Mouse (Mus musculus): Measurements from ENCODE around the gene Gm20604. TPM values are rescaled to one million over a fixed set of nuclear protein-coding genes. Genes with fewer than 3 reads are reported as not detected.

The Gm20604 gene
- polyA plus RNA-seq, 1 experiment from 2014 or later: 32.6 TPM

- no peaks in the 10 kb centered on the region for H3K9me3 ChIP-seq
- 0 out of 2 replicates have a peak, but pooled peaks have one; percentile 11 for ATAC-seq (ENCODE audit: low FRiP score, low read depth)
- 6% methylated on average over 17 of the region's 17 CpGs for WGBS
- H3K4me1 ChIP-seq: peaks cover 51% of the 10 kb centered on the region
- H3K4me2 ChIP-seq (replicated peaks): peak overlapping the region; percentile 94
- H3K9ac ChIP-seq (replicated peaks): peak overlapping the region; percentile 79
- peaks cover 16% of the 10 kb centered on the region for H3K27me3 ChIP-seq
- H3K27ac ChIP-seq (replicated peaks): peak overlapping the region; percentile 69; the same call in 1 of the 2 replicates
- no peaks in the 10 kb centered on the region for H3K36me3 ChIP-seq
- peak overlapping the region; percentile 85 for H3K4me3 ChIP-seq
Measured at GRCm38 (mm10) chr12:102703921-102704408, 54.5 kb downstream of the Gm20604 start.

- H3K36me3 ChIP-seq: no peaks in the 10 kb centered on the region
- peak overlapping the region; percentile 85 for H3K4me3 ChIP-seq
- no peak for ATAC-seq (ENCODE audit: low FRiP score, low read depth)
- H3K9me3 ChIP-seq: no peaks in the 10 kb centered on the region
- H3K27ac ChIP-seq (replicated peaks): 0 out of 2 replicates have a peak overlapping the region, but pooled peaks have one; percentile 20
- peak overlapping the region; percentile 79; the same call in 1 of the 2 replicates for H3K9ac ChIP-seq (replicated peaks)
- WGBS: 29% methylated on average over 6 of the region's 6 CpGs
- peaks cover 56% of the 10 kb centered on the region for H3K4me1 ChIP-seq
- H3K4me2 ChIP-seq (replicated peaks): peak overlapping the region; percentile 94
- H3K27me3 ChIP-seq: peaks cover 16% of the 10 kb centered on the region
Measured at GRCm38 (mm10) chr12:102703441-102703840, 55.0 kb downstream of the Gm20604 start.

- Histone ChIP-seq H3K9ac (replicated peaks) (no peak overlapping the region), H3K27me3 (peaks cover 16% of the 10 kb centered on the region), H3K36me3 (no peaks in the 10 kb centered on the region), H3K9me3 (no peaks in the 10 kb centered on the region), H3K4me2 (replicated peaks) (peak overlapping the region; percentile 94), H3K4me1 (peaks cover 60% of the 10 kb centered on the region), H3K4me3 (peak overlapping the region; percentile 85), H3K27ac (replicated peaks) (0 out of 2 replicates have a peak overlapping the region, but pooled peaks have one; percentile 20)
- 1% methylated on average over 4 of the region's 4 CpGs for WGBS
- ATAC-seq (ENCODE audit: low FRiP score, low read depth): no peak
Measured at GRCm38 (mm10) chr12:102703111-102703412, 55.4 kb downstream of the Gm20604 start.

- Histone ChIP-seq H3K4me1 (peaks cover 65% of the 10 kb centered on the region), H3K9ac (replicated peaks) (0 out of 2 replicates have a peak overlapping the region, but pooled peaks have one; percentile 16), H3K27me3 (peaks cover 13% of the 10 kb centered on the region), H3K9me3 (no peaks in the 10 kb centered on the region), H3K36me3 (no peaks in the 10 kb centered on the region), H3K4me3 (peak overlapping the region; percentile 85), H3K4me2 (replicated peaks) (peak overlapping the region; percentile 94), H3K27ac (replicated peaks) (0 out of 2 replicates have a peak overlapping the region, but pooled peaks have one; percentile 40)
- no peak for ATAC-seq (ENCODE audit: low FRiP score, low read depth)
- WGBS: 5% methylated on average over 15 of the region's 15 CpGs
Measured at GRCm38 (mm10) chr12:102702356-102703110, 55.9 kb downstream of the Gm20604 start.

- Histone ChIP-seq H3K27me3 (peaks cover 6% of the 10 kb centered on the region; the same call in 1 of the 2 replicates), H3K36me3 (no peaks in the 10 kb centered on the region), H3K4me3 (no peak overlapping the region), H3K9me3 (no peaks in the 10 kb centered on the region), H3K9ac (replicated peaks) (no peak overlapping the region), H3K4me2 (replicated peaks) (no peak overlapping the region), H3K27ac (replicated peaks) (no peak overlapping the region), H3K4me1 (peaks cover 73% of the 10 kb centered on the region)
- no peak for ATAC-seq (ENCODE audit: low FRiP score, low read depth)
- WGBS: 87% methylated on average over 5 of the region's 5 CpGs
Measured at GRCm38 (mm10) chr12:102701691-102702207, 56.7 kb downstream of the Gm20604 start.

DNA sequence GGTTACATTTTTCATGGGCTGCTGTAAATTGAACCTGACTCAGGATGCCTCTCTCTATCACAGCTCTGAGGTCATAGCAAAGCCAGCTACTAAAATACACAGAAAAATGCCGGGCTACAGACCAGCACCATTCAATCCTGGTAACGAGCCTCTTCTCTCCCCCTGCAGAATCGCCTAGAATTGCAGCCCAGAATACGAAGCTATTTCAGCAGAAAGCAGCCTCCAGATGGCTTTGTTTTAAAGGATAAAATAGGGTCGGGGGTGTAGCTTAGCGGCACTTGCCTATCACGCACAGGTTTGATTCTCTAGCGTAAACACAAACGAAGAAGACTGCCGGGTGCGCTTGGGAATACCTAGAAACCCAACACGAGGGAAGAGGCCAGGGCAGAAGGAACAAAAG is 58.0 kb downstream of the Gm20604 start:
- WGBS: 76% methylated on average over 12 of the region's 12 CpGs
- no peak overlapping the region for H3K4me3 ChIP-seq
- H3K27me3 ChIP-seq: no peaks in the 10 kb centered on the region
- no peaks in the 10 kb centered on the region for H3K9me3 ChIP-seq
- no peak for ATAC-seq (ENCODE audit: low FRiP score, low read depth)
- no peak overlapping the region for H3K27ac ChIP-seq (replicated peaks)
- peaks cover 74% of the 10 kb centered on the region for H3K4me1 ChIP-seq
- H3K36me3 ChIP-seq: no peaks in the 10 kb centered on the region
- H3K4me2 ChIP-seq (replicated peaks): no peak overlapping the region
- H3K9ac ChIP-seq (replicated peaks): no peak overlapping the region

- Histone ChIP-seq H3K9ac (replicated peaks) (peak overlapping the region; percentile 37; the same call in 1 of the 2 replicates), H3K36me3 (no peaks in the 10 kb centered on the region), H3K4me2 (replicated peaks) (no peak overlapping the region), H3K9me3 (no peaks in the 10 kb centered on the region), H3K4me1 (peaks cover 70% of the 10 kb centered on the region), H3K4me3 (no peak overlapping the region), H3K27me3 (no peaks in the 10 kb centered on the region), H3K27ac (replicated peaks) (peak overlapping the region; percentile 71)
- 24% methylated on average over 1 of the region's 1 CpGs for WGBS
- no peak for ATAC-seq (ENCODE audit: low FRiP score, low read depth)
Measured at GRCm38 (mm10) chr12:102699156-102699555, 59.3 kb downstream of the Gm20604 start.

- Histone ChIP-seq H3K4me3 (no peak overlapping the region), H3K9me3 (no peaks in the 10 kb centered on the region), H3K4me2 (replicated peaks) (0 out of 2 replicates have a peak overlapping the region, but pooled peaks have one; percentile 4), H3K27ac (replicated peaks) (peak overlapping the region; percentile 71), H3K36me3 (no peaks in the 10 kb centered on the region), H3K9ac (replicated peaks) (no peak overlapping the region; the same call in 1 of the 2 replicates), H3K27me3 (no peaks in the 10 kb centered on the region), H3K4me1 (peaks cover 61% of the 10 kb centered on the region)
- peak; percentile 76 for ATAC-seq (ENCODE audit: low FRiP score, low read depth)
- WGBS: 25% methylated on average over 1 of the region's 1 CpGs
Measured at GRCm38 (mm10) chr12:102698089-102698684, 60.3 kb downstream of the Gm20604 start.

DNA sequence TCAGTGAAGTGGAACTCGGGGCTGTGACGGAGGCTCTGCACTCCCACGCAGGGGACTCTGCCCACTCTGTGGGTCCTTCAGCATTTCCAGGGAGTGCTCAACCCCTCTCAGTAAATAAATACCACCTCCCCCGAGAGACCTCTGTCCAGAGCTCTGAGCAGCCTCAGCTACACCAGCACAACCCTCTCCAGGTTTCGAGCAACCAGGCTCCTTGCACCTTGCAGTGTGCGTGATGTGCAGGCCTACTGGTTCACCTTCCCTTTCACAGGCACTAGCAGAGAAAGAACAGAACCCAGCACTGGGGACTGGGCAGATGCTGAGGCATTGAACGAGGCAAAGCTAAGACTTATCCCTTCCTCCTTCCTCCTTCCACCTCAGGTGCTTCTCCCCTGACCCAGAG is 61.1 kb downstream of the Gm20604 start:
- 77% methylated on average over 7 of the region's 7 CpGs for WGBS
- no peak overlapping the region for H3K4me3 ChIP-seq
- H3K4me2 ChIP-seq (replicated peaks): no peak overlapping the region
- no peaks in the 10 kb centered on the region for H3K9me3 ChIP-seq
- no peaks in the 10 kb centered on the region for H3K27me3 ChIP-seq
- H3K4me1 ChIP-seq: peaks cover 53% of the 10 kb centered on the region
- H3K27ac ChIP-seq (replicated peaks): 0 out of 2 replicates have a peak overlapping the region, but pooled peaks have one; percentile 25
- no peak overlapping the region for H3K9ac ChIP-seq (replicated peaks)
- no peak for ATAC-seq (ENCODE audit: low FRiP score, low read depth)
- no peaks in the 10 kb centered on the region for H3K36me3 ChIP-seq

DNA sequence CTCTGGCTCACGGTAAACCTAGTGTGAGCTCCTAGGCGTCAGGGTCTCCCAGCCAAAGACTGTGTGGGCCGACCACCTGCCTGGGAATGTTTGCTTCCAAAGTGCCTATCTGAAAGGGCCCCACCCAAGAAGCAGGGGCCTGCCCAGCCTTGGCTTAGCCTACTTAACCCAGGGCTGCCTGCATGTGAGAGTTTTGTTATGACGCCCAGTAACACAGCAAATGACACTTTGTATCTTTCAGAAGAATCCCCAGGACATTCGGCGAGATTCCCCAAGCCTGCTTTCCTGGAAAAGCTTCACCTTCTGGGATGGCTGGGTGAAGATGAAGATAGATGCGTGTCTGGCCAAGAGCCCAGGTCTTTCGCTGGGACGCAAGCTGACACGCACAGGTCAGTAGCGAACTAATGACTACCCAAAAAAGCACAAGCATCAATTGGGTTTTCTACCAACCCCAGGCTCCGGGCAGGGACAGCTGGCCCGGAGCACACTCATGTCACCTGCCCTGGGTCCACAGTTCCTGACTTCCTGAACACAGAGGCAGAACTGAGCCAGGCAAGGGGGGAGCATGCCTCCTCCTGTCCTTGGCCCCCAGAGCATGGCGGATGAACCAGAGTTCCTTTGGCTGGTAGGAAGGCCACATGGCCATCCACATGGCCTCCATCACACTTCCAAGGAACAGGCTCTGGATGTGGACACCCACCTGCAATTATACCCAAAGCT is 61.7 kb downstream of the Gm20604 start:
- no peak overlapping the region for H3K4me3 ChIP-seq
- no peak overlapping the region for H3K4me2 ChIP-seq (replicated peaks)
- peaks cover 47% of the 10 kb centered on the region for H3K4me1 ChIP-seq
- H3K9ac ChIP-seq (replicated peaks): no peak overlapping the region
- H3K9me3 ChIP-seq: no peaks in the 10 kb centered on the region
- no peak for ATAC-seq (ENCODE audit: low FRiP score, low read depth)
- WGBS: 89% methylated on average over 14 of the region's 14 CpGs
- H3K27ac ChIP-seq (replicated peaks): no peak overlapping the region
- no peaks in the 10 kb centered on the region for H3K27me3 ChIP-seq
- H3K36me3 ChIP-seq: no peaks in the 10 kb centered on the region

DNA sequence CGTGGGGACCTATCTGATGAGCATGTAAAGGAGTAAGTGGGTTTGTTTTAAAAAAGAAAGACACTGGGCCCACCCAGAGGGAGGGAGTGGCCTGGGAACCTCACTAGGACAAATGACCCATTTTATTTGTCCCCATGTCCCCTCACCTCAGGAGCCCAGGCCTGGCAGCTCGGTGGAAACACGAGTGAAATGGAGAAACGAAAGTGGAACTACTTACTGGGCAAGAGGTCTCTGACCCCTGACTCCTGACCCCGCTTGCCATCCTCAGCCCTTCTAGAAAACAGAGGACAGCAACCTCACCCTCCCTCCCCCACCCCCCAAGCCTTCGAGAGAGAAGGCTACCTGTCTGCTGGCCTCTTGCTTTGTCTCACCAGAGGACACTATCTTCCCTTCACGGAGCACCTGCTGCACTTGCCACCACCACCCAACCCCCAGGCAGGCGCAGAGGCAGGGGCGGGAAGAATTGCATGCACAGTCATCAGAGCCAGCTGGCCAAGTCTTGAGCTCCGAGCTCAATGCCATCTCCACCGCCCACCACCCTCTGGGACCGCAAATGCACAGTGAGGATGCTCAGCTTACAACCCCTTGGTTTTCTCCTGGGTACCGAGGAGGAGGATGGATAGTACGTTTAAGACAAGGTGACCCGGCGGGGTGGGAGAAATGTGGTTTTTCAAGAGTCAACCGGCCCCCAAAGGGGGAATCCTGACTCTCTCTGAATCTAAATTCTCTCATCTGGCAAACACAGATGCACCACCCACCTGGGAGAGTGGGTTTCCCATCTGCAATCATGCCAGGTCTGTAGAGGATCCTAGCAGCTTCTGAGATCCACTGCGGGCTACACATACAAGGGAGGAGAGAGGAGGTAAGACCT is 62.9 kb downstream of the Gm20604 start:
- no peaks in the 10 kb centered on the region for H3K36me3 ChIP-seq
- H3K27ac ChIP-seq (replicated peaks): no peak overlapping the region
- no peaks in the 10 kb centered on the region for H3K9me3 ChIP-seq
- no peak for ATAC-seq (ENCODE audit: low FRiP score, low read depth)
- H3K4me2 ChIP-seq (replicated peaks): no peak overlapping the region
- H3K4me3 ChIP-seq: no peak overlapping the region
- no peaks in the 10 kb centered on the region for H3K27me3 ChIP-seq
- H3K9ac ChIP-seq (replicated peaks): no peak overlapping the region
- peaks cover 44% of the 10 kb centered on the region for H3K4me1 ChIP-seq
- 61% methylated on average over 18 of the region's 18 CpGs for WGBS
